Mouse (Mus musculus): ENCODE results near the gene Ceacam19.

Ceacam19 gene

GRCm38 (mm10) chr7:19880754-19881153 is 7.0 kb downstream of the Ceacam19 start:
- DNase-seq (ENCODE audit: low spot score) = no peak

DNA sequence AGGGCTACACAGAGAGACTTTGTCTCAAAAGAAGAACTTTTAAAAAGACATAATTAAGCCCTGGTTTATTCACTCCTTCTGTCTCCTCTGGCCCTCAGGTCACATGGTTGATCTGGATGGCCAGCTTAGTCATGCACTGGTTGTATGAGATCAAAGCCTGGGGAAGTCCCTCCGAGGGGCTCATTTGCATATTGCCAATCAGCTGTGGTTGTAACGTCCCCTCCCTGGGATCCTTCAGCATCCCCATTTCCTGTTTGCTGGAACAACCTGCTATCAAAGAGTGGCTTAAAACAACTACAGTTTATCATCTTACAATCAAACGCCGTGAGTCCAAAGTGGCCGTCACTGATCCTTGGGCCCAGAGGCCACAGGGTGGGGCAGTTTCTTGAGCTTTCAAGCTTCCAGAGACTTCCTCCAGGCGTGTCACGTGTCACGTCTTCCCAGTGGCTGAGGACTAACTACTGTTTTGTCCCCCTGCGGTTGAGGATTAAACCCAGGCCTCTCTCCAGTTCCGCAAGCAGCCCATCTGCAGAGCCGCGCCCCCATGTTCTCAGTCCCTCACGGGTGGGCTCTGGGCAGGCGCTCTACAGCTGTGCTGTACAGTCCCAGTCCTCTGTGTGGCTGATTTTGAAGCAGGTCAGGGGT is 10.9 kb downstream of the Ceacam19 start:
- DNase-seq (ENCODE audit: low spot score) = peak; percentile 1

GRCm38 (mm10) chr7:19875948-19876682 is 11.7 kb downstream of the Ceacam19 start:
- DNase-seq (ENCODE audit: low spot score) = peak; percentile 61

DNA sequence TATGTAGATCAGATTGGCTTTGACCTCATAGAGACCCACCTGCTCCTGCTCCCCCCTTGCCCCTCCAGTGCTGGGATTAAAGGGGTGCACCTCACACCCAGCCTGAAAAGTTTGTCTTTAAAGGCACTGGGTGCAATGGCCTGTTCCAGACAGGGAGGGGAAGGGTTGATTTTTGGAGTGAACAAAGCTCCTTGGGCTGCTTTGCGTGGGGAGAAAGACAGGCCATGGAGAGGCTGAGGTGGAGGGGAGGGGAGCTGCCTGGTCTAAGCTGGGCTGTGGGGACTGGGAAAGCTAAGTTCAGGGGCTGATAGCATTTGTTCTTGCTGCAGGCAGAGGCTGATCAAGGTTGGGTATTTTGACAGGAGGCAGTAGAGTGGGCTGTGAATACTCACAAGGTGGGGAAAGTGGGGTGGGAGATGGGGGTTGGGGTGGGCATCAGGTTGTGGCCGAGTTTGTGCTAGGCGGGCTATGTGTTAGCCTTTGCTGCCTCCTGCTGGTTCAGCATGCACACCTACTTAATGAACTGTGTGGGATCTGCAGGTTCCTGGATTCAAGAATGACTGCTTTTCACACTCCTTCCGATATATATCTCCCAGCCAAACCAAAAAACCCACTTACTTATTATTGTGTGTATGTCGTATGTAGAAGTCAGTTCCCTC is 15.7 kb downstream of the Ceacam19 start:
- DNase-seq (ENCODE audit: low spot score) = peak; percentile 27

GRCm38 (mm10) chr7:19871137-19871621 is 16.6 kb downstream of the Ceacam19 start:
- no peak for DNase-seq (ENCODE audit: low spot score)

DNA sequence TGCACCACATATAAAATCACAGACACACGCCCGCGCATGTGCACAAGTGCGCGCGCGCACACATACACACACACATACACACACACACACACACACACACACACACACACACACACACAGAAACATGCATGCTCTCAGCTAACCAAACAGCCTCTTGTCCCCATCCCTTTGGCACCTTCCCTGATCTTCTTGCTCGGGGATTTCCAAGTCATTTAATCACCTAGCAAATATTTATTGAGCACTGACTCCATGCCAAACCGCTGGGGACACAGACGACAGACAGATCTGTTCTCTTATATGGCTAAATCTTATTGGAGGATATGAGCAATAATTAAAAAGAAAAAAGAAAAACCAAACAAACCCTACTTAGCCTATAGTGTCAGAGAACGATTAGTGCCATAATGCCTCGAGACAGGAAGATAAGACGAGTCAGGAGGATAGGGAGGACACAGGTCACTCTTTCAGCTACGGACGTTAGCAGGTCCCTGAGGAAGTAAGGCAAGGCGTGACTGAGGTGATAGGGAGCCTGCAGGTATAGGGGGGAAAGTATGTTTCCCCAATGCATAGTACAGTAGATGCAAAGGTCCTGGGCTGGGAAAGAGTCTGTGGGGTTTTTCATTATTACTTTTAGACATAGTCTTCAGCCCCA is 19.9 kb downstream of the Ceacam19 start:
- no peak for DNase-seq (ENCODE audit: low spot score)

GRCm38 (mm10) chr7:19866490-19866889 is 21.3 kb downstream of the Ceacam19 start:
- no peak for DNase-seq (ENCODE audit: low spot score)

DNA sequence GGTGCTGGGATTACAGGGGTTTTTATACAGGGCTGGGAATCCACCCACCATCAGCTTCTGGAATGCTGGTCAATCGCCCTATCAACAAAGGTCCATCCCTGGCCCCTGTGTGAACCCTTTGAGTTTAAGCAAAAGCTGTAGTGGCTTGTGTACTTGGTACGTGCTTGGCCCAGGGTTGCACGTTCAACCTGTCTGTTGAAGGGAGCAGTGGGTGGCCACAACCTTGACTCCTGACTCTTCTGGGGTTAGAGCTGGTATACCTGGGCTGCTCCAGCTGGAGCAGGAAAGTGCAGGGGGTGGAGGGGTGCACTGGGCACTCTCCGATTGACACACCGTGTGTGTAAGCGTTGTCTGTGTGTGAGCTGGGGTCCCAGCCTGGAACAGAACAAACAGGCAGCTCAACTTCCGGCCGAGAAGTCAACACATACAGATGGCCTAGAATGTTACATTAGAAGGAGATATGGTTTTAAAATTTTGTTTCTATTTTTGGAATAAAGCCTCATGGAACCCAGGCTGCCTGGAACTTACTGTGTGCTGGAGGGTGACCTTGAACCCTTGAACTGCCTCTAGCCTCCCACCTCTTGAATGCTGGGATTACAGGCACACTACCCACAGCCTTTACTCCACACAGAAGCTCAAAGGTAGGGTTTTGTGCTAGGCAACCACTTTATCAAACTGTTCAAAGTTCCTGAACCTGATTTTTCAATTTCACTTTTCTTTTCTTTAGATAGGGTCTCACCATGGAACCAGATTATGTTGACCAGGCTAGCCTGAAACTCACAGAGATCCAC is 22.3 kb downstream of the Ceacam19 start:
- DNase-seq (ENCODE audit: low spot score) = no peak

DNA sequence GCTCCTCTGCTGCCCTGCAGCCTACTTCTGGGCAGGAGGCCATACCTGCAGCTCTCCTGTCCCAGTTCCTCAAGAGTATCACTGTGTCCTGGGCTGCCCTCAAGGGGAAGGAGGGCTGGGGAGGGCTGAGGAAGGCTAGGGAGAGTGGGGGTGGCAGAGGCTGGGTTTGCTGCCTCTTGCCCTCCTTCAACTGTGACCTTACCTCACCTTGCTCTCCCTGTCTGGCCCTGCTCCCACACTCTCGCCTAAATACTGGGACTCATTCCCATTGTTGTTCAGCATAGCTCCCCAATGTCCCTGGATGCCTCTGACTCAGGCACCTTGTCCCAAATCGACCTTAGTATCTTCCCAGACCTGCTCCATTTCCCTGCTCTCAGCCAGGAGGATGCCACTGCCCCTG is 23.5 kb downstream of the Ceacam19 start:
- no peak for DNase-seq (ENCODE audit: low spot score)

DNA sequence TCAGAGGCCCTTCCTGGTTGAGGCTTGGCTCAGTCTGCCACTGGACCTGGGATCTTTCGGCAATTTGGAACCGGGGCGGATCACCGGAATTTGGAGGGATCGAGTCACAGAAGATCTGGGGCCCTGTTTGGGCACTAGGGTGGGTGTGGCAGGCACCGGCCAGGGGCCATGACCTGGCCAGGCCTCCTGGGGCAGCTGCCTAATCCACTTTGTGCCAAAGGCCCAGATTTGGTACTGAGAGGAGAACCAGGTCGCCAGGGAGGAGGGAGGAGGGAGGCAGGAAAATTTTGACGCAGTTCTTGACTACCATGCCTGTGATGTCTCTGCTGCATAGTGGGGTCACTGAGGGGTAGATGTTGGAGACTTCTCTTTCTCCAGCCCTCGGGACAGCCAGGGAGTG is 26.6 kb downstream of the Ceacam19 start, which contains the start of gene Ceacam16:
TSS of gene Ceacam16 (minus strand) at position 101 of the 400 bp plus-strand sequence.
- no peak for DNase-seq (ENCODE audit: low spot score)

DNA sequence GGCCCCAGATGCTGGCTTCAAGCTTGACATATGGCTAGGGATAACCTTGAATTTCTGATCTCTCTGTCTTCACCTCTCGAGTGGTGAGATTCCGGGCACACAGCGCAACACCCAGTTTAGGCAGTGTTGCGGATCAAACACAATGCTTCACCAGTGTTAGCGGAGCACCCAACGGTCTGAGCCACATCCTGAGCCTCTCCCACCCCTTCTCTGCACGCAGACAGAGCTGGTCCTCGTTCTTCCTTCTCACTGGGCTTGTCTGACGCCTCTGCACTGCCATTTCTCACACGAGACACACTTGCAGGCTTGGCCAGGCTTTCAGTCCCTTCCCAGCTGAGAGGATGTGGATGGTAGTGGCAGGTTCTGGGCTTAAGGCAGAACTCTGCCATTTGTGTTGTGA is 28.0 kb downstream of the Ceacam19 start:
- no peak for DNase-seq (ENCODE audit: low spot score)

DNA sequence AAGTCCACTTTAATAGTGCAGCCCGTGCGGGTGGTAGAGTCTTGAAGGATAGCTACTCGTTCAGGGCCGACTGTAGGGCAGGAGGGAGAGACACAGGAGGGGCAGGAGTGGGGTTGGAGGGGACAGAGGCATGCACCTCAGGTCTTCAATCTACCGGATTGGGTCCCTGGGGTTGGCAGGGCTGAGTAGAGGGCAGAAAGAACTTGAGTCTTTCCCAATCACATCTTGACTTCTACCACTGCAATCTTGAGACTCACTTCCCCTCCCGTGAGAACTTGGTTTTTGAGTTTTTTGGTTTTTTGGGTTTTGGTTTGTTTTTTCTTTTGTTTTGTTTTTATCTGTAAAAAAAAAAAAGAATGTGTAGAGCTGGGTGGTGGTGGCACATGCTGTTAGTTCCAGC is 31.5 kb downstream of the Ceacam19 start:
- DNase-seq (ENCODE audit: low spot score) = no peak

DNA sequence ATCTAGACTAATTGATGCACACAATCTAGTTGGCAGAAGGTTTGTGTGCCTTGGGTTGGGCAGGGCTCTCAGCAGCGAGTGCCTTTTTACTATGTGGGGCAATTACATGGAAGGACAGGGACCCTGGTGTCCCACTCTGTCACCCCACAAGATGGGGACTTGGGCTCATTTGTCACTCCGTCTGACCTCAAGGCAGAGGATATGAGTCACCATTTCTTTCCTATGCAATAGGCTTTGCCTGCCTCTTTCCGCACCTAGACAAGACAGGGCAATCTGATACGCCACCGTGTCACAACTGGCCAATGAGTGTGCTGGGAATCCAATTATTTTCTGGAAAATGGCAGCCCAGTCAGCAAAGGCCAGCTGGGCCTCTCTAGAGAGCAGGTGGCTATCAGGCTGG is 32.1 kb downstream of the Ceacam19 start:
- no peak for DNase-seq (ENCODE audit: low spot score)

DNA sequence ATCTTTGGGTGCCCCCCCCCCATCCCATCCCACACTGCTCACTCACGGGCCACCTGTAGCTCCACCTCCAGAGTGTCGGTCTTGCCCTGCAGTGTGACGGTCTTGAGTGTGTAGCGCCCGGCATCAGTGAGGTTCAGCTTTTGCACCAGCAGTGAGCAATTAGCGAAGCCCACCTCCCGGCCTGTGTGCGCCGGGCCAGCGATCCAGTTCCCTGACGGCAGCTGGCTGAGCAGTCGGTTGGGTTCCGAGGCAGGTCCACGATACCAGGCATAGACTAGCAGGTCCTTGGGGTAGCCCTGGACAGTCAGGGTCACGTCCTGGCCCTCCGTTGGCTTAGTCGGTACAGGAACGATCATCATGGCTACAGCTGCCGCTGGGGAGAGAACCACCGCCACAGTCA is 34.2 kb downstream of the Ceacam19 start:
- no peak for DNase-seq (ENCODE audit: low spot score)

DNA sequence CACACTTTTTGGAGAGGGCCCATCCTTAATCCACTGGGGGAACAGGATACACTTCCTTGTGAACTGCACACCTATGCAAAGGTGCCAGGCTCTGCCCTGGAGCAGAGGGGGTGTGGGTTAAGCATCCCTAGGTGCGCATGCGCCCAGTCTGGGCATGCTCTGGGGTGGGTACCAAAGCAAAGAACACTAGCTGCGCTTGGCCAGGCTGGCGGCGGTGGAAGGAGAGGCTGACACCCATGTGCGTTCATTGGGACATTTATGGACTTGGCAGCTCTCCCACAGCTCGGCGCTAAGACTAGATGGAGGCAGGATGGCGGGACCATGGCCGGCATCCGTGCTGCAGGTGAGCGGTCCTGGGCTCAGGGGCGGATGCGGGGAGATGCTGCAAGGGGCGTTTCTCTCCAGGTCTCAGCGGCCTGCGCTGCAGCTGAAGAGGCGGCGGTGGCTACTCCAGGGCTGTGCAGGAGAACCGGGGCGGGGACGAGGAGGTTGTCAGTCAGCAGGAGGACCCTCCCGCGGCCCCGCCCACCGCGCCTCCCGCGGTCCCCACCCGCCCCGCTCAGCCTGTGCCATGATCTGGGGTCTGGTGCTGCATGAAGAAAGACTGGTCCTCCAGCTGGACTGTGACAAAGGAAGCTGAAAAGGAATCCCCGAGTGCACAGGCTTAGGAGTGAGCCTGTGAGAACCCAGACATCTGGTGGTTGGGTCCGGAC is 35.8 kb downstream of the Ceacam19 start, which contains the start of gene Gm19345:
TSS of gene Gm19345 (plus strand) at position 146 of the 713 bp plus-strand sequence.
- peak; percentile 54 for DNase-seq (ENCODE audit: low spot score)

DNA sequence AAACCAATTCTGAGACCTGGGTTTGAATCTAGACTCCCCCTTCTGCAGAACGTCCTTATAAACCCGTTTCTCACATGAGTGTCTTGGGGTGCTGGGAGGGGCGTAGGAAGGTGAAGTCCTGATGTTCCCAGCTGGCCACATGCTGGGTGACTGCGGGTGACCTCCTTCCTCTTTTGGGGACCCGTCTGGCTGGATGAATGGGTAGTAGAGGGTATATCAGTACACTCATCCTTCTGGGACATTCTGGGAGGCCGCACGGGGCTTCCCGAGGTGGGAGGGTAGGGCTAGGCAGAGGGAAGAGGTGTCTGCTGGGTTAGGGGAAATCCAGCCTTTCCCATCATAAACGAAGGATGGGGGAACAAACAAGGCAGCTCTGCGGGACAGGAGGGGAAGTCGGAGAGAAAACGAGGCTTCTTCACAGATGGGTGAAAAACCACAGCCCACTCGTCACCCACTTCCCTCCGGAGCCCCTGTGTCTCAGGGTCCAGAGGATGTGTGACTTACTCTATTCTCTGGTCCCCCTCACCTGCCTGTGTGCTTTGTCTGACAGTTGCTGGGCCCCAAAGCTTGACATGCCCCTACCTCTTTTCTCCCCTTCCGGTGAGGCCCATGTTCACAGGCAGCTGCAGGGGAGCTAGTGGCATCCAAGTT is 43.1 kb downstream of the Ceacam19 start:
- DNase-seq (ENCODE audit: low spot score) = no peak

GRCm38 (mm10) chr7:19843561-19843960 is 44.2 kb downstream of the Ceacam19 start:
- DNase-seq (ENCODE audit: low spot score) = peak; percentile 72

DNA sequence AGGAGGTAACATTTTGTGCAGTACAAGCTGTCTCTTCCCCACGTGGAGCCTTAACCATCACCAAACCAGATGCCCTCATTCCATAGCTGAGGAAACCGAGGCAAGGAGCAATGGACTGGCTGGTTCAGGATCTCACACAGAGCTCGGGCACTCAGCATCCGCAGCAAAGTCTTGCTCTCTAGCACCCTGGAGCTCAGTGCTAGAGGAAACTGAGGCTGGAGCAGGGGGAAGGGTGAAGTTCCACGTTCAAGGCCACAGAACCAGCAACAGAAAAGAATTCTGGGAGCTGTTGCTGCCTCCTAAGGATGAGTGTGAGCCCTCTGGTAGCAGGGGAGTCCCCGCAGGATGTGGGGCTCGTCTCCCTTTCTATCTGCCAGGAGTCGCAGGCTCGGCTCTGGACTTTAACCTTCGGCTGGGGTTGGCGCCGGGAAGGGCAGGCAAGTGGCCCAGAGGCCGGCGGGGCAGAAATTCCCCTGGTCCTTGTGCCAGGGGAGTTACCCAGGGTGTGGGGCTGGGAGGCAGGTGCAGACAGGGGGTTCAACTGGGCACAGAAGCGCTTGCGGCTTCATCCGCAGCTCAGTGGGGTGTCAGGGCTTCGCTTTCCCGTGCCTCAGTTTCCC is 44.8 kb downstream of the Ceacam19 start:
- DNase-seq (ENCODE audit: low spot score) = no peak

DNA sequence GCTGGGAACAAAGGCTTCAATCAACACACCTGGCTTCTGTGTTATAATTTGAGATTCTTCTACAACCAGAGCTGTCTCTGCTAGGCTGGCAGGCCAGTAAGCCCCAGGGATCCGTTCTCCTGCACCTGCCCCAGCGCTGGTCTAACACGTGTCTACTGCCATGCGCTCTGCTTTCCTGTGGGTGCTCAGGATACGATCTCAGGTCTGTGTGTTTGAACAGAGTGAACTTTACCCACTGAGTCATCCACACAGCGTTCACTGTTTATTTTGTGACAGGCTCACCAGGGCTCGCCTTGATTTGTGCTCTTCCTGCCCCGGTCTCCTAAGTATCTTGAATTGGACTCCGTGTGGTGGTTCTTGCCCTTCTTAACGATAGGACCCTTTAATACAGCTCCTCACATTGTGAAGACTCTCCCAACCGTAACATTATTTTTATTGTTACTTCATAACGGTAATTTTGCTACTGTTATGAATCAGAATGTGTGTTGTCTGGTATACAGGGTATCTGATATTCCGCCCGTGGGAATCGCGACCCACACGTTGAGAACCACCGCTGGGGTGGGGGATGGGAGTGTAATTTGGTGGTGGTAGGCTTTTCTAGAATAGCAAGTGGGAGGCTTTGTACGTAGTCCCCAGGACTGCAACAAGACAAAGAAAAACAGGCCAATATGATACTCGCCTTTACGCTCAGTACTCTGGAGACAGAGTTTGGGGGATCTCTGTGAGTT is 45.9 kb downstream of the Ceacam19 start:
- no peak for DNase-seq (ENCODE audit: low spot score)
